Mouse (Mus musculus) frontal cortex, postnatal 36 days (tissue): ENCODE data around the gene Epha5.

ENCODE experiments used
- DNase-seq, 2 experiments: peaks; one replicate each; pipeline ENCODE4 v3.0.0; 2022; ENCODE audit warnings: low spot score in 2 of 2

Gene Epha5

GRCm38 (mm10) chr5:84313619-84314018 is 103.6 kb downstream of the Epha5 start:
- no peak for DNase-seq

DNA sequence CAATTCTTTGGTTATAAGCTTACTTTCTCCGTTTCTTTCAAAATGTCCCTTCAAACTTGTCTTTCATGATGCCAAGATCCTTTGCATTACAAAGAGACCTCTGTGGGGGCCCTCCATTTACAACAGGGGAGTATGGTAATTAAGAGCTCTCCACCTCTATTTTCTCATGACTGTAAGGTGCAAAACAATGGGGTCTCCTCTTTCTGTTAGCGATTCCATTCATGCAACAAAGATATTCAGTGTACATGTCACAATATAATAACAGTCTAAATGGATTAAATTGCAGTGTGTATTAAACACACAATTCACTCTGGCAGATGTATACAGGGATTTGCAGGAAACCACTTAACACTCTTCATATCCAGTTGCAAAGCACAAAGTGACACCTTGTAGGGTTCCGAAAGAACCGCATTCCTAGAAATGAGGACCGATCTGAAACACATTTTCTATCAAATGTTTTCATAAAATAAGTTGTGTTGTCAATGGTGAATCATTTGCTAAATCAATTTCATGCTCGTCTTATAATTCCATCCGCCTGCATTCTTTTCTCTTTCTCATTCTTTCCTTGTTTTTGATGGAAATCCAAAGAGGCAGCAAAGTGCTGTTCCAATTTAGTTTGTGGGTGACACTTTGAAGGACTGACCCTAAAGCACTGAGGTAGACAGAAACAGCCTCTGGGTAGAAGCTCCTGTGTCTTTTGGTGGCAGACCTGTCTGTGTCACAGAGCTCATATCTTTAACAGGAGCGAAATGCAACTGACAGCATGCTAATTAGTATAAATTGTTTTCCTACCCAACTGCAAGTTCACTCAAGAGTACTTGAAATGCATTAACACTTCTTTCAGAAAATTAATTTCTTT is 118.1 kb downstream of the Epha5 start:
- DNase-seq: no peak

DNA sequence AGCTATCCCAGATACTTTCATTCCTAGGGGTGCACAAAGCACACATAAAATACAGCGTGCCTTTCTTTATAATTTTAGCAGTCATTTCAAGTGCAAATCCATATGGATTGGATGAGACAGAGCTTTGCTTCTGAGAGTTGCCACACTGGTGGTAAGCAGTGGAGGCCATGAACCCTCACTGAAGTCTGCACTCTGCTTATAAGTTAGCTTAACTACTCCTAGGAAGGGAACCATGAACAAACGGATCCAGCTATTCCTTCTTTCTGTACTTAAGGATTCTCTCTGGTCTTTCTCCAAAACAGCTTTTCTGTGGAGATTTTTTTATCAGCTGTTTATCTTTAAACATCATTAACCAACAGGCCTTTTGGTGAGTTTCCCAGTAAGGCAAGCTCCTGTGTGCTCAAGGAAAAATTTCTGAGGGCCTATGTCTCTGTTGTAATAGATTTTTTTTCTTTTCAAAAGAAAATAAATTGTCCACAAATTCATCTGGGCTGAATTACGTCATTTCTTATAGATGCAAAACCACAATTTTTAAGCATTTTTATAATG is 127.7 kb downstream of the Epha5 start:
- no peak for DNase-seq

DNA sequence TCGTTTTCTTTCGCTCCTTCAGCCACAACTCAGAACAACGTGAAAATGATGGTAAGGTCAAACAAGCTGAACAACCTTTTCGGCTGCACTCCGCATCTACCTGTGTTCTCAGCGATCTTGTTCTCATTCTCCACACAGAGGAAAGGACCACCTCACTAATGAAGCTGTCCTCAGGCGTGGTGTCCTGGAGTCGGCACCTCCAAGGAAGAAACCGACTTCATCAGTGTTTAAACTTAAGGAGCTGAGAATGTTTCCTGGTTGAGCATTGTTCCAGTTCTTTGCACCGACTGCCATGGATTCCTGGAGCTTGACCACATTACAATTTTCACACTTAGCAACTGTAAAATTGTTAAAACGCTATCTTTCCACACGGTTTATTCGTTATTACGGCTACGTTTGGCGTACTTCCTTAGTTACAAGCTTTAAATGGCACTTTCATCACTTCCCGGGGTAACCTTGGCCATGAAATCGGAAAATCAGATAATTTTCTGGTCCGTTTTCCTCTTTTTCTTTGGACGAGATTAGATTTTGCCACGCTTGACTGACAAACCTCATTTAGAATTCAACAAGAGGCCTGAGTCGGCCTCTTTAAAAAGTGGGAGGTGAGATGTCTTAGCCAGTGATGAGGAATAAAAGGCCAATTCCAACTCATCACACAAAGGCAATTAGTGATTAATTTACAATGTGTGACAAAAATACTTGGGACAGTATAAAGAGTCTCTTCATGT is 135.7 kb downstream of the Epha5 start:
- no peak for DNase-seq

- DNase-seq: no peak
These were observed 140.2 kb downstream of the Epha5 start for GRCm38 (mm10) chr5:84276996-84277395.

DNA sequence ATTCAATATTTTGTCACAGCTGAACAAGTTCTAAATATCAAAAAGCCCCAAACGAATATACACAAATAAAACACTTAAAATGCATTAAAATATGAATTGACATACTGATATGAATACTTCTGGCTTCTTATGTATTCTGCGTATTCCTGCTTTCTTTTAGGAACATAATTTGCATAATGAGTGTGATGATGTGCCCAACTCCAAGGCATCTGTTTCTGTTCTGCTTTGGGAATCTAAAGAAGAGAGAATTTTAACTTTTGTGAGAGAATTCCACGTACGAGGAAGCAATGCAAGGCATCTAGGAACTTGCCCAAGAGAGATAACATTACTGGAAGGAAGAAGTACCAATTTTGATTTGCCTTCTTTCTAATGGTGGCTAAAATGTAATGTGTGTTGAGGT is 151.8 kb downstream of the Epha5 start:
- no peak for DNase-seq

DNA sequence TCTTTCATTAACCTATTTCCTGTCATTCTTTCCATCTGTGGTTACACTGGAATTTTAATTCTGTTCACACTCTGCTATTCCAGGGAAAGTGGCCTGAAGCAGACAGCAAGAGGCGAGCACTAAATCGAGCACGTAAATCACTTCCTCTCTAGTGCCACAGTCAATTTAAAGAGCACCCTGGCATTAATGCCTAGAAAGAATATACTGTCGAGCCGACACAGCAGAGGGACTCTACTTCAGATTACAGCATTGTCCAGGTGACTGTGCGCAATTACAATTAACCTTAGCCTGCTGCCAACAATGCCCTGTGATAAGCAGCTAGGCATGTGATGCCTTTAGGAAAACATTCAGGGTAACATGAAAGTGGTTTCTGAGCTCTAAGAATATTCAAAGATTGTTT is 153.2 kb downstream of the Epha5 start:
- no peak for DNase-seq

DNA sequence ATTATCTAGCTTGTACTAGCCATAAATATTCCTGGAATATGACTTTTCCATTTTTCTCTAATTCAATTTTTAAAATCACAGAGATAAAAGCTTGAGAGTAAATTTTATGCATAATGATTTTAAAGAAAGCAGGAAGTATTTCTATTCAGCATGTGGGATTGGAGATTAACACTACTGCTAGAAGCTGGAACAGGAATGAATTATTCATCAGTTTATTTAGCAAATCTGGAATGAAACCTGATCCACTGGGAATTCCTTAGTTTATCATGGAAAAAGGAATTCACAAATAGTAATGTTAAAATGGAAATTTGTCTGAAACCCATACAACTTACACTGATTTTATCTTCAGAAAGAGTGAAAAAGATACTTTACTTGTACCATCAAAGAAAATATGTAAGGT is 187.2 kb downstream of the Epha5 start:
- no peak for DNase-seq

DNA sequence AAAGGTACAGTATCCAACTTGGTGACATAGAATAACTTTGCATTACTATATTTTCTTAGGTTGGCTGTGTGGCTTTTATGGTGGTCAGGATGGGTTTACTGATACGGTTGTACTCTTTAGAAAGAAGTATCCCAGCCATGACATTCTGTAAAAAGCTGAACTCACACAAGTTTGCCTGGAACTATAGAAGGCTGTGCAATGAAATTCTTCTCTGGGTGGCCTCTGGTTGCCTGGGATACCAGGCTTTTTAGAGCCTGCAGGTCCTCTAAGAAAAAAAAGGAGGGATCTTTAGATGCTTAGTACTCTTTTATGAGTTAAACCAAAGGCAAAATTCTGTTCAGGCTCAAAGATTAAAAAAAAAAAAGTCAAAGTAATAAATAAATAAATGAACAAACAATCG is 208.6 kb downstream of the Epha5 start:
- no peak for DNase-seq

GRCm38 (mm10) chr5:84193348-84193747 is 223.8 kb downstream of the Epha5 start:
- DNase-seq: no peak

GRCm38 (mm10) chr5:84184189-84184588 is 233.0 kb downstream of the Epha5 start:
- DNase-seq: no peak

GRCm38 (mm10) chr5:84153095-84153494 is 264.1 kb downstream of the Epha5 start:
- peak in 1 of 2 experiments; percentile 54 for DNase-seq

DNA sequence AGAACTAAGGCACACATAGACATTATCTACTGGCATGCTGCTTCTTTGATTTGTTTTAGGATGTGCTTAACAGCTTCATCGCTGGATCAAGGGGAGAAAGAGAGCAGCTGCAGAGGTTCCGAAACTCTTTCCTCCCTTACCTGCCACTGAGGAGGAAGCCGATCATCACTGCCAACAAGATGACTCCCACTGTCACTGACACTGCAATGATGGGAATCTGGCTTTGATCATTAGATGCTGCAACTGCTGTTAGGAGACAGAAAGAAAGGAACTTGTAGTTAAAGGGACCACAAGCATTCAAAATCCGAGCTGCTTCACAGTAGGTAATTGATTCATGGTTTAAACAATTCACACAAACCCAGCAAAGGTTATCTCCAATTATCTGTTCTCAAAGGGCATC is 275.0 kb downstream of the Epha5 start:
- no peak for DNase-seq

GRCm38 (mm10) chr5:84095947-84096346 is 321.2 kb downstream of the Epha5 start:
- peak; percentile 13 to 17 for DNase-seq

GRCm38 (mm10) chr5:84081321-84081720 is 335.9 kb downstream of the Epha5 start:
- DNase-seq: no peak

DNA sequence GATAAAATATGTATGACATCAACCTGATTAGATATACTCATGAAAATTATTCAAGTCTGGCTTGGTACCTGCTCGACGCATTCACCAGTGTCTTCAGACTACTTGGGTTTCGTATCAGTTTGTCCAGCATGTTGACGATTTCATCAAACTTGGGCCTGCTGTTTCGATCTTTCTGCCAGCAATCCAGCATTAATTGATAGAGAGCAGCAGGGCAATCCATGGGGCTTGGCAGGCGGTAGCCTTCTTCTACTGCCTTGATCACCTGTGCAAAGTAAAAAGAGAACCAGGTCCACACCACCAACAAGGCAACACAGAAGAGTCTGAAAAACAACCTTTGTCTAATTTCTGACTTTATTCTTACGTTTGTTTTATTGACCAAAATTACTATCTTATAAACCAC is 346.2 kb downstream of the Epha5 start:
- DNase-seq: no peak

DNA sequence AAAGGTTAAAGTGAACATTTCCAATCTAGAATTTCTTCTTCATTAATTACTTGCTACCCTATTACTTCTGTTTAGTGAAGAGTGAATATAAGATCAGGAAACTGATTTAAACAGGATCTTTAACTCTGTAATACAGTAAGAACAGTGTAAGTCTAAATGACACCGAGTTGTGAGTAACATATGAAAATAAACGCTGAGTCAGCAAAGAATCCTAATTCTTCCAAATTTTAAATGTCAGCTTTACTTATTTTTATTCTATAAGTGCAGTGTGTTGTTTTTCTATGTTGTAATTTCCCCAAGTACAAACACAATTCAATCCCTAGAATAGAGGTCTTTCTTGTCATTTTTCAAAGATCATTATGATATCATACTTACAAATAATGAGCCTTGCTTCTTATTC is 363.3 kb downstream of the Epha5 start:
- no peak for DNase-seq

- DNase-seq: no peak
These were observed 379.8 kb downstream of the Epha5 start for GRCm38 (mm10) chr5:84037250-84037963.
